Mouse (Mus musculus) stomach, embryonic 16.5 days (tissue): ENCODE data around the gene Pip4k2a. TPM values are rescaled to one million over a fixed set of nuclear protein-coding genes. Genes with fewer than 3 reads are reported as not detected.

Source experiments
- ATAC-seq: fragments of 200-750 bp; cut with Nextera tagmentation; 2 replicates; pipeline ENCODE4 v1.8.0; 2017; ENCODE audit warnings: moderate number of reproducible peaks, moderate TSS enrichment; ENCODE audit not compliant: insufficient read depth, low FRiP score
- H3K27ac ChIP-seq: fragments of 300-500 bp; sonication (generic); 2 replicates; pipeline ENCODE4 v1.5.1; 2014; ENCODE audit warnings: low read length
- H3K27me3 ChIP-seq: fragments of 300-500 bp; sonication (generic); 2 replicates; pipeline ENCODE4 v1.6.1; 2014; ENCODE audit warnings: low read length, control low read depth, mixed read lengths; ENCODE audit not compliant: control insufficient read depth, insufficient read depth
- H3K36me3 ChIP-seq: fragments of 300-500 bp; sonication (generic); 2 replicates; pipeline ENCODE4 v1.6.1; 2014; ENCODE audit warnings: low read length; ENCODE audit not compliant: control insufficient read depth, insufficient read depth
- H3K4me1 ChIP-seq: fragments of 300-500 bp; sonication (generic); 2 replicates; pipeline ENCODE4 v1.6.1; 2014; ENCODE audit warnings: low read length, control low read depth, mixed read lengths; ENCODE audit not compliant: control insufficient read depth, insufficient read depth
- H3K4me2 ChIP-seq: fragments of 300-500 bp; sonication (generic); 2 replicates; pipeline ENCODE4 v1.6.1; 2014; ENCODE audit warnings: low read depth, low read length, mixed read lengths
- H3K4me3 ChIP-seq: fragments of 300-500 bp; sonication (generic); replicated peaks from 2 replicates; pipeline ENCODE4 v1.5.1; 2014; ENCODE audit warnings: mild to moderate bottlenecking, low read length
- H3K9ac ChIP-seq: fragments of 300-500 bp; sonication (generic); 2 replicates; pipeline ENCODE4 v1.6.1; 2014; ENCODE audit warnings: low read length
- H3K9me3 ChIP-seq: fragments of 300-500 bp; sonication (generic); replicated peaks from 2 replicates; pipeline ENCODE4 v1.6.1; 2016; ENCODE audit warnings: low read length, control low read depth; ENCODE audit not compliant: control insufficient read depth
- WGBS: fragments of 180-500 bp; shearing (Covaris S2); extraction: QIAGEN DNeasy Blood & Tissue Kit; methylation state at CpG from one replicate; pipeline ENCODE4 v1.1.7; 2014; 5-methylcytosine and 5-hydroxymethylcytosine counted together
- polyA plus RNA-seq: library from polyadenylated mRNA; unstranded; fragments of >200 nt; fragmentation: Nextera tagmentation; extraction: Ambion mirVana; gene quantifications from 2 replicates; pipeline ENCODE4 v1.2.1, GENCODE M21; 2015

The Pip4k2a gene
- polyA plus RNA-seq, 1 experiment from 2014 or later: 11.2 TPM

GRCm38 (mm10) chr2:18861607-18862158 lies 136.2 kb downstream of the Pip4k2a start:
- 71% methylated on average over 5 of the region's 5 CpGs for WGBS
- Histone ChIP-seq H3K27me3 (no peaks in the 10 kb centered on the region), H3K36me3 (no peaks in the 10 kb centered on the region), H3K9me3 (no peaks in the 10 kb centered on the region), H3K4me3 (no peak overlapping the region), H3K4me2 (no peak overlapping the region), H3K9ac (no peak overlapping the region), H3K4me1 (no peaks in the 10 kb centered on the region), H3K27ac (no peak overlapping the region)
- ATAC-seq: no peak

- H3K9ac ChIP-seq: no peak overlapping the region
- no peak overlapping the region for H3K27ac ChIP-seq
- WGBS: 70% methylated on average over 9 of the region's 9 CpGs
- H3K4me2 ChIP-seq: no peak overlapping the region
- H3K27me3 ChIP-seq: no peaks in the 10 kb centered on the region
- H3K36me3 ChIP-seq: no peaks in the 10 kb centered on the region
- H3K4me1 ChIP-seq: no peaks in the 10 kb centered on the region
- H3K9me3 ChIP-seq: no peaks in the 10 kb centered on the region
- no peak overlapping the region for H3K4me3 ChIP-seq
- ATAC-seq: no peak
Observed at GRCm38 (mm10) chr2:18860686-18861085, 137.2 kb downstream of the Pip4k2a start.

- H3K4me2 ChIP-seq: no peak overlapping the region
- H3K4me3 ChIP-seq: no peak overlapping the region
- no peaks in the 10 kb centered on the region for H3K36me3 ChIP-seq
- 90% methylated on average over 3 of the region's 3 CpGs for WGBS
- H3K9me3 ChIP-seq: no peaks in the 10 kb centered on the region
- H3K27me3 ChIP-seq: no peaks in the 10 kb centered on the region
- no peak overlapping the region for H3K9ac ChIP-seq
- H3K27ac ChIP-seq: no peak overlapping the region
- no peaks in the 10 kb centered on the region for H3K4me1 ChIP-seq
- ATAC-seq: no peak
Observed at GRCm38 (mm10) chr2:18857952-18858351, 140.0 kb downstream of the Pip4k2a start.

- Histone ChIP-seq H3K9ac (no peak overlapping the region), H3K27ac (no peak overlapping the region), H3K4me1 (no peaks in the 10 kb centered on the region), H3K36me3 (peaks cover 6% of the 10 kb centered on the region; the same call in 1 of the 2 replicates), H3K9me3 (no peaks in the 10 kb centered on the region), H3K4me2 (no peak overlapping the region), H3K4me3 (no peak overlapping the region), H3K27me3 (no peaks in the 10 kb centered on the region)
- ATAC-seq: no peak
- WGBS: 69% methylated on average over 13 of the region's 13 CpGs
Observed at GRCm38 (mm10) chr2:18856461-18856860, 141.5 kb downstream of the Pip4k2a start.

- WGBS: 45% methylated on average over 8 of the region's 8 CpGs
- Histone ChIP-seq H3K4me1 (no peaks in the 10 kb centered on the region), H3K36me3 (peaks cover 6% of the 10 kb centered on the region; the same call in 1 of the 2 replicates), H3K27me3 (no peaks in the 10 kb centered on the region), H3K9me3 (no peaks in the 10 kb centered on the region), H3K4me2 (no peak overlapping the region), H3K4me3 (no peak overlapping the region), H3K27ac (no peak overlapping the region), H3K9ac (no peak overlapping the region)
- ATAC-seq: no peak
Observed at GRCm38 (mm10) chr2:18855246-18855645, 142.7 kb downstream of the Pip4k2a start.

DNA sequence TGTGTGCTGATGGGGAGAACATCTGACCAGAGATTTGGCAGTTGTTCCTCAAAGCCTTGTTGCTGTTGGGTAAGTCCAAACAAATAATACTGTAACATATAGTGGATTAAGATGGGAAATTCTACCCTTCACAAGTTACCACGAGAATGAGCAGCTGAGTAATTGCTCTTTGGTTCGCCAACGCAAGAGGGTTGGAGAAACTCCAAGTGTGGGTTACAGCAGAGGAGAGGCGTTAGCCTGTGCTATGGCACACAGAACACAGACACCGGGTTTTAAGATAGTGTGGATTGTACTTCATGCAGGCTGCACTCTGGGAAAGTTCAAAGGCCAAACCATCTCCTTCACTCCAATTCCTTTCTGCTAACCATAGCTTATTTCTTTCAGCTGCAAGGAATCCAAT lies 144.6 kb downstream of the Pip4k2a start:
- Histone ChIP-seq H3K27me3 (no peaks in the 10 kb centered on the region), H3K4me3 (no peak overlapping the region), H3K4me1 (no peaks in the 10 kb centered on the region), H3K36me3 (peaks cover 6% of the 10 kb centered on the region; the same call in 1 of the 2 replicates), H3K9me3 (no peaks in the 10 kb centered on the region), H3K27ac (no peak overlapping the region), H3K4me2 (no peak overlapping the region), H3K9ac (no peak overlapping the region)
- WGBS: 76% methylated on average over 5 of the region's 5 CpGs
- ATAC-seq: no peak

DNA sequence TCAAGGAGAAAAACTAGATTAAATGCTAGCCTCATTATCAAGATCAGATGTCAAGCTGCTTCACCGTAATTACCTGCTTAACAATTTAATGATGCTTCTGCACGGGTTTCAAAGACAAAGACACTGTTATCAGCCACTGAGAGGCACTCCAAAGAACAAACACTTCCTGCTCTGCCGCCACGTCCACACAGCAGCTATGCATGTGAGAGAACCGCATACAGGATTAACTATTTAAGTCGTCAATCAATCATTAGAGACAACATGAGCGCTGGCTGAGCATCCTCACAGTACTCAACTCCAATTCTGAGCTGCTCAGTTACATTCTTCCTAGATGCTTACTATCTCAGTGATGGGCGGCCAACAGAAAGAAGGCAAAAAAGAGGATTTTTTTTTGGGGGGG lies 147.3 kb downstream of the Pip4k2a start:
- no peaks in the 10 kb centered on the region for H3K27me3 ChIP-seq
- no peak overlapping the region for H3K4me3 ChIP-seq
- H3K9ac ChIP-seq: no peak overlapping the region
- 52% methylated on average over 8 of the region's 8 CpGs for WGBS
- no peak overlapping the region for H3K4me2 ChIP-seq
- no peaks in the 10 kb centered on the region for H3K9me3 ChIP-seq
- no peak overlapping the region for H3K27ac ChIP-seq
- H3K36me3 ChIP-seq: peaks cover 6% of the 10 kb centered on the region; the same call in 1 of the 2 replicates
- no peaks in the 10 kb centered on the region for H3K4me1 ChIP-seq
- ATAC-seq: no peak

- no peak overlapping the region for H3K4me3 ChIP-seq
- H3K36me3 ChIP-seq: peaks cover 10% of the 10 kb centered on the region
- H3K27ac ChIP-seq: no peak overlapping the region
- H3K27me3 ChIP-seq: no peaks in the 10 kb centered on the region
- ATAC-seq: no peak
- H3K9ac ChIP-seq: no peak overlapping the region
- H3K4me2 ChIP-seq: no peak overlapping the region
- H3K4me1 ChIP-seq: no peaks in the 10 kb centered on the region; the same call in 1 of the 2 replicates
- no peaks in the 10 kb centered on the region for H3K9me3 ChIP-seq
- 88% methylated on average over 5 of the region's 5 CpGs for WGBS
Observed at GRCm38 (mm10) chr2:18848074-18848629, 149.8 kb downstream of the Pip4k2a start.

DNA sequence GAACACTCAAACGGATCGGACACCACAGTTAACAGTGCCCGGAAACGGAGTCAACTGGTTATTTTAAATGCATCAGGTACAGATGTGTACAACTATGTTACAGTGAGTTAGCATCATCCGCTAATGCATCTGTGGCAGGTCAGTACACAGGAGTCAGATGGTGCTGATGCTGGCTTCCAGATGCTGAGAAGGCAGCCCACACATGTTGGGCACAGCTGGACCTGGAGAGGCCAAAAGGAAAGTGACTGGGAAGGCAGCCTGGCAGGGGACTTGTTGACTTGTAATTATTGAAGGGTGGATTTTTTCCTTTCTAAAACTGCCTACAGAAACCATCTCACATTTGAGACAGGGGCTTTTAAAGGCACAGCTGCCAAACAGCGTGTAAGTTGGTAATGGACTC lies 155.4 kb downstream of the Pip4k2a start:
- ATAC-seq: no peak
- WGBS: 79% methylated on average over 6 of the region's 6 CpGs

More for the DNA sequence above, 155.4 kb downstream of the Pip4k2a start:
- Histone ChIP-seq H3K36me3 (peaks cover 4% of the 10 kb centered on the region; the same call in 1 of the 2 replicates), H3K4me1 (no peaks in the 10 kb centered on the region; the same call in 1 of the 2 replicates), H3K4me3 (no peak overlapping the region), H3K9ac (no peak overlapping the region), H3K9me3 (no peaks in the 10 kb centered on the region), H3K4me2 (no peak overlapping the region), H3K27me3 (no peaks in the 10 kb centered on the region), H3K27ac (no peak overlapping the region)
